Mouse (Mus musculus) hindbrain, embryonic 16.5 days (tissue): Measurements from ENCODE around the gene Lrg1. TPM values are rescaled to one million over a fixed set of nuclear protein-coding genes. Genes with fewer than 3 reads are reported as not detected.
"Not testable (repeated sequence)": the region's sequence is repeated elsewhere in the genome, so short reads cannot be mapped to it uniquely, and the experiment has no call there.

Experiments used
- ATAC-seq: fragments of 200-750 bp; cut with Nextera tagmentation; 2 replicates; pipeline ENCODE4 v1.8.0; 2017; ENCODE audit warnings: moderate TSS enrichment, moderate library complexity
- H3K27ac ChIP-seq: fragments of 300-500 bp; sonication (generic); 2 replicates; pipeline ENCODE4 v1.5.1; 2014; ENCODE audit warnings: low read depth, mild to moderate bottlenecking, control low read depth, low read length, moderate library complexity
- H3K27me3 ChIP-seq: fragments of 300-500 bp; sonication (generic); replicated peaks from 2 replicates; pipeline ENCODE4 v1.6.1; 2014; ENCODE audit warnings: low read length; ENCODE audit not compliant: control insufficient read depth, insufficient read depth
- H3K36me3 ChIP-seq: fragments of 300-500 bp; sonication (generic); 2 replicates; pipeline ENCODE4 v1.6.1; 2014; ENCODE audit warnings: mild to moderate bottlenecking, low read length, moderate library complexity, mixed read lengths; ENCODE audit not compliant: control insufficient read depth, insufficient read depth
- H3K4me1 ChIP-seq: fragments of 300-500 bp; sonication (generic); 2 replicates; pipeline ENCODE4 v1.6.1; 2014; ENCODE audit warnings: low read depth, low read length; ENCODE audit not compliant: control insufficient read depth, insufficient read depth
- H3K4me2 ChIP-seq: fragments of 300-500 bp; sonication (generic); 2 replicates; pipeline ENCODE4 v1.6.1; 2014; ENCODE audit warnings: mild to moderate bottlenecking, low read length, control low read depth, moderate library complexity
- H3K4me3 ChIP-seq: fragments of 300-500 bp; sonication (generic); 2 replicates; pipeline ENCODE4 v1.5.1; 2014; ENCODE audit warnings: mild to moderate bottlenecking, low read length, control low read depth, moderate library complexity
- H3K9ac ChIP-seq: fragments of 300-500 bp; sonication (generic); 2 replicates; pipeline ENCODE4 v1.6.1; 2014; ENCODE audit warnings: low read depth, mild to moderate bottlenecking, control low read depth, low read length, moderate library complexity
- H3K9me3 ChIP-seq: fragments of 300-500 bp; sonication (generic); 2 replicates; pipeline ENCODE4 v1.6.1; 2014; ENCODE audit warnings: mild to moderate bottlenecking, low read length, moderate library complexity; ENCODE audit not compliant: control insufficient read depth
- WGBS: fragments of 180-500 bp; shearing (Covaris S2); extraction: QIAGEN DNeasy Blood & Tissue Kit; methylation state at CpG from one replicate; pipeline ENCODE4 v1.1.7; 2014; 5-methylcytosine and 5-hydroxymethylcytosine counted together
- polyA plus RNA-seq: library from polyadenylated mRNA; unstranded; fragments of >200 nt; fragmentation: Nextera tagmentation; extraction: Ambion mirVana; gene quantifications from 2 replicates; pipeline ENCODE4 v1.2.1, GENCODE M21; 2015

The Lrg1 gene
- polyA plus RNA-seq, 1 experiment from 2014 or later: 0.68 TPM

DNA sequence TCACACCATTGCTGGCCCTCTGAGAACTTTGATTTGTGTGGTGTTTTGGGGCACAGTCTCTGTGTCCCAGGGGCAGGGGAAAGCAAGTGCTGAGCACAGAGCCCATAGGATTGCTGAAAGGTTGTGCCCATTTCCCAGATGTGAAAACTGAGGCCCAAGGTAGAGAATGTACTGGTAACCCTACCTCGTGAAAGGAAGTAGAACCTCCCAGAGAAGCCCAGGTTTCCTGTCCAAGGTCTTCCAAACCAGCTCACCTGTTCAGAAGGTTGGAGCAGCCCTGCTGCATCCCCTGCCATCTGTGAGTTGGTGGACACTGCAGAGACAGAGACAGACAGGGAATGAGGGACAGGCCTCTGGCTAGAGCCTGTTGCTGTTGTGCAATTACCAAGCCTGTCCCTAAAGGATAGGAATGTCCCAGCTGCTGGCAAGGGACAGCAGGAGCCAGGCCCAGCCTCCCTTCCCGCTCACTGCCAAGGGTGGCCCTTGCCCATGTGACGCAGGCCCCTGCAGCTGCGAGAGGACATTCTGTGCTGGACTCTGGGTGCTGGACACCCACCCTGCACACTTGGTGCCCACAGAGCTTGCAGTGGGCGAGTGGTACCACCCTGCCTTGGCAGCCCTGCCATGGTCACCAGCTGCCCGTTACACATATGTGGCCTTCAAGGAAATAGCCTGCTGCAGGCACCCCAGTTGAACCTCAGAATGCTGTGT is 13.3 kb downstream of the Lrg1 start:
- no peak for ATAC-seq
- no peak overlapping the region for H3K27ac ChIP-seq
- no peak overlapping the region for H3K4me3 ChIP-seq
- no peaks in the 10 kb centered on the region; the same call in 1 of the 2 replicates for H3K4me1 ChIP-seq
- H3K9ac ChIP-seq: no peak overlapping the region
- no peak overlapping the region for H3K4me2 ChIP-seq
- no peaks in the 10 kb centered on the region for H3K36me3 ChIP-seq
- no peaks in the 10 kb centered on the region for H3K27me3 ChIP-seq
- no peaks in the 10 kb centered on the region for H3K9me3 ChIP-seq
- 79% methylated on average over 6 of the region's 6 CpGs for WGBS

- Histone ChIP-seq H3K36me3 (peaks cover 4% of the 10 kb centered on the region), H3K9me3 (no peaks in the 10 kb centered on the region), H3K27me3 (no peaks in the 10 kb centered on the region), H3K9ac (no peak overlapping the region), H3K4me2 (no peak overlapping the region), H3K27ac (no peak overlapping the region), H3K4me3 (no peak overlapping the region), H3K4me1 (no peaks in the 10 kb centered on the region; the same call in 1 of the 2 replicates)
- no peak for ATAC-seq
- WGBS: 57% methylated on average over 2 of the region's 2 CpGs
Measured at GRCm38 (mm10) chr17:56107736-56108135, 14.1 kb downstream of the Lrg1 start.

DNA sequence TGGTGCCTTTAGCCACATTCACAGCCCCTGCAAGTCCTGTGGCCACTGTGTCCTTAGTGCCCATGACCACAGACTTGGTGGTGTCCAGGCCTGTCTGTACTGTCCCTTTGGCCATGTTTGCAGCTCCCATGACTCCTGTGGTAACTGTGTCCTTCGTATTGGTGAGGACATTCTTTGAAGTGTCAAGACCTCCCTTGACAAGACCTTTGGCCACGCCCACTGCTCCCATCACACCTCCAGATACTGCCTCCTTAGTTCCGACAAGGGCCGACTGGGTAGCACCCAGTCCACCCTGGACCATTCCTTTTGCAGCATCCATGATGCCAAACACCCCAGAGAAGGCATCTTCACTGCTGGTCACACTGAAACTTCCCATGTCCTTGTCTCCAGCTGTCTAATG is 14.8 kb downstream of the Lrg1 start:
- H3K4me1 ChIP-seq: no peaks in the 10 kb centered on the region; the same call in 1 of the 2 replicates
- H3K27me3 ChIP-seq: no peaks in the 10 kb centered on the region
- ATAC-seq: no peak
- H3K27ac ChIP-seq: no peak overlapping the region
- peaks cover 9% of the 10 kb centered on the region for H3K36me3 ChIP-seq
- H3K4me3 ChIP-seq: no peak overlapping the region
- H3K4me2 ChIP-seq: no peak overlapping the region
- no peak overlapping the region for H3K9ac ChIP-seq
- 85% methylated on average over 4 of the region's 4 CpGs for WGBS
- H3K9me3 ChIP-seq: no peaks in the 10 kb centered on the region

DNA sequence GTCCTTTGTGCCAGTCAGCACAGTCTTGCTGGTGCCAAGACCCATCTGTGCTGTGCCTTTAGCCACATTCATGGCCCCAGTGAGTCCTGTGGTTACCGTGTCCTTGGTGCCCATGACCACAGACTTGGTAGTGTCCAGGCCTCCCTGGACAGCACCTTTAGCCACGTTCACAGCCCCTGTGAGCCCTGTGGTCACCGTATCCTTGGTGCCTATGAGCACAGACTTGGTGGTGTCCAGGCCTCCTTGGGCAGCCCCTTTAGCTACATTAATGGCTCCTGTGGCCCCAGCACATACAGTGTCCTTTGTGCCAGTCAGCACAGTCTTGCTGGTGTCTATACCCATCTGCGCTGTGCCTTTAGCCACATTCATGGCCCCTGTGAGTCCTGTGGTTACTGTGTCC is 15.4 kb downstream of the Lrg1 start:
- H3K4me1 ChIP-seq, H3K9ac ChIP-seq, ATAC-seq, H3K27ac ChIP-seq, H3K4me3 ChIP-seq, H3K4me2 ChIP-seq, H3K27me3 ChIP-seq, H3K9me3 ChIP-seq: not testable (repeated sequence)
- WGBS: 94% methylated on average over 4 of the region's 4 CpGs
- peaks cover 12% of the 10 kb centered on the region for H3K36me3 ChIP-seq

- not testable (repeated sequence) for ATAC-seq, H3K9ac ChIP-seq, H3K4me2 ChIP-seq, H3K27ac ChIP-seq, H3K4me1 ChIP-seq, H3K4me3 ChIP-seq, H3K9me3 ChIP-seq, H3K27me3 ChIP-seq
- H3K36me3 ChIP-seq: peaks cover 25% of the 10 kb centered on the region
- 100% methylated on average over 2 of the region's 5 CpGs for WGBS
Measured at GRCm38 (mm10) chr17:56104821-56105220, 17.0 kb downstream of the Lrg1 start.

DNA sequence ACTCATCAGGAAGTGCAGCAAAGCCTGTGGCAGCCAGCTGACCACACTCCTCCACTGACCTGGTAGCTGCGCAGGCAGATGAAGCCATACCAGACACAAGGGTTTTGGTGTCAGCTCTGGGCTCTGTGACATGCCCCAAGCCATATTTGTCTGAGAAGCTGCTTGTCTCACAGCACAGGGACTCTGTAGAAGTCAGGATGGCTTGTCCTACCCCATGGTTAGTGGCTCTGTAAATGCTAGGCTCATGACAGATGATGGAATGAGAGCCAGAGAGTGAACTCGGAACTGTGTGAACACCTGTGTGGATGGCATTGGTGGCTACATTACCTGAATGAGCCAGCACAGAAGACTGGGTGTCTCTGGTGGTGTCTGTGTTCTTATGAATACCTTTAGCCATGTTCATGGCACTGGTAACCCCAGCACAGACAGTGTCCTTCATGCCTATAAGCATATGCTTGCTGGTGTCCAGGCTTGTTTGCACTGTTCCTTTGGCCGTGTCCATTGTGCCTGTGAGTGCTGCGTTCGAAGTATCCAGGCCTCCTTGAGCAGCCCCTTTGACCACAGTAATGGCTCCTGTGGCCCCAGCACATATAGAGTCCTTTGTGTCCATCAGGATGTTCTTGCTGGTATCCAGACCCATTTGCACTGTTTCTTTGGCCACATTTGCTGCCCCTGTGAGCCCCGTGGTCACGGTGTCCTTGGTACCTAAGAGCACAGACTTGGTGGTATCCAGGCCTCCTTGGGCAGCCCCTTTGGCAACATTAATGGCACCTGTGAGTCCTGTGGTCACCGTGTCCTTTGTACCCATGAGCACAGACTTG is 18.1 kb downstream of the Lrg1 start:
- Histone ChIP-seq H3K27me3 (no peaks in the 10 kb centered on the region), H3K9me3 (no peaks in the 10 kb centered on the region), H3K9ac (no peak overlapping the region), H3K4me3 (no peak overlapping the region), H3K4me2 (no peak overlapping the region), H3K4me1 (no peaks in the 10 kb centered on the region), H3K27ac (no peak overlapping the region), H3K36me3 (peaks cover 34% of the 10 kb centered on the region)
- no peak for ATAC-seq
- WGBS: 97% methylated on average over 8 of the region's 8 CpGs

DNA sequence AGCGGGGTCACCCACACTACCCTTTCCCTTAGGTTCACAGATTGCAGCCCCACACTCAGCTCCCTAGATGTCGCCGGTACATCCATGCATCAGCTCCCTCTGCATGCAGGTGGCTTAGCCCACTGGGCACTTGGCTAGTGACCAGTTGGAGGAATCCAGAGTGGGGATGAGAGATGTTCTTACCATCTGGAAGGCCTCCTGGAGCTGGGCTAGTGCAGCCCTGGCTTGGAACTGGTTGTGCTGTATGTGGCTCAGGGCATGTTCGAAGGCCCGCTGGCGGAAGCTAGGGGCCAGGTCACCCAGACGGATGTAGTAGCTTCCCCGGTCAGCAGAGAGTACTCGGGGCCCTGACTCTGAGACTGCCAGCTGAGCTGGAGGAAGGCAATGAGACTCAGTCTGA is 18.9 kb downstream of the Lrg1 start:
- H3K4me1 ChIP-seq: no peaks in the 10 kb centered on the region
- H3K27me3 ChIP-seq: no peaks in the 10 kb centered on the region
- H3K4me3 ChIP-seq: no peak overlapping the region
- no peaks in the 10 kb centered on the region for H3K9me3 ChIP-seq
- H3K27ac ChIP-seq: no peak overlapping the region
- 94% methylated on average over 9 of the region's 9 CpGs for WGBS
- ATAC-seq: no peak
- H3K4me2 ChIP-seq: no peak overlapping the region
- H3K36me3 ChIP-seq: peaks cover 39% of the 10 kb centered on the region
- H3K9ac ChIP-seq: no peak overlapping the region

DNA sequence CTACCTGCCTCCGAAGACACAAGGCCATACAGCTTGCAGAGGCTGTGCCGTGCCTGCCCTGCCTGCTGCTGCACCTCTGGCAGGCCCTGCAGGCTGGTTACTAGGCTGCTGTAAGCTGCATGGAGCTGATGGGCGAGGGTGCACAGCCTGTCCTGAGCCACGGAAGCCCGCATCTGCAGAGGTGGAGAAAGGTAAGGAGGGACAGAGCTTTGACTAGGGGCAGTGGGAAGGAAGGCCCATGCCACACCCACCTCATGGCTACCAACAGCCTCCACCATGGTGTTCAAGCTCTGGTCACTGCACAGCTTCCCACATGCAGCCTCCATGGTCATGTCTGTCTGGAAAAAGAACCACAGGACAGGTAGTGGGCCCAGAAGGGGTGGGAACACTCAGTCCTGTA is 19.6 kb downstream of the Lrg1 start:
- no peak overlapping the region for H3K4me3 ChIP-seq
- H3K27me3 ChIP-seq: no peaks in the 10 kb centered on the region
- no peak overlapping the region for H3K4me2 ChIP-seq
- 95% methylated on average over 5 of the region's 5 CpGs for WGBS
- no peak overlapping the region for H3K9ac ChIP-seq
- no peak for ATAC-seq
- H3K27ac ChIP-seq: no peak overlapping the region
- no peaks in the 10 kb centered on the region for H3K4me1 ChIP-seq
- H3K36me3 ChIP-seq: peaks cover 46% of the 10 kb centered on the region
- no peaks in the 10 kb centered on the region for H3K9me3 ChIP-seq

DNA sequence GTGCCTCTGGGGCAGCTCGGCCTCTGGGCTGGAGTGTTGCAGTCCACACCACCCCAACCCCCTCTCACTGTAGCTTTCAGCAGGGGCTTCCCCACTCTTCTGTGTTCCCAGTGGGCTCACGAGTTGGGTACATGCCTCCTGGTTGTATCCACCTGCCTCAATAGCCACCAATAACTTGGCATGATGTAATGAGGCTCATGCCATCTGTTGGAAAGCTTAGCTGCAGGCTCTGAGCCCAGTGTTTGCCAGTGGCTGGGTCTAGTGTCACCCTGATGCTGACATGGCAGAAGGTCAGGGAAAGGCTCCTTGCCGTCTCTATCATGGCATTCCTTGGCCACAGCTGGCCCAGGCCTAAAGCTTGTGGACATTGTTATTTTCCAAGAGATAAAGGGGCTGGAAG is 21.0 kb downstream of the Lrg1 start:
- H3K9me3 ChIP-seq: no peaks in the 10 kb centered on the region
- H3K4me2 ChIP-seq: no peak overlapping the region
- no peak overlapping the region for H3K27ac ChIP-seq
- no peak overlapping the region for H3K4me3 ChIP-seq
- no peaks in the 10 kb centered on the region for H3K27me3 ChIP-seq
- WGBS: 96% methylated on average over 3 of the region's 3 CpGs
- ATAC-seq: no peak
- H3K9ac ChIP-seq: no peak overlapping the region
- no peaks in the 10 kb centered on the region for H3K4me1 ChIP-seq
- peaks cover 55% of the 10 kb centered on the region for H3K36me3 ChIP-seq
